Mouse (Mus musculus) neural tube, embryonic 11.5 days (tissue): ENCODE measurements around the gene Slc38a1. TPM values are rescaled to one million over a fixed set of nuclear protein-coding genes. Genes with fewer than 3 reads are reported as not detected.

Experiments used
- ATAC-seq: fragments of 200-750 bp; cut with Nextera tagmentation; 2 replicates; pipeline ENCODE4 v1.8.0; 2017; ENCODE audit warnings: moderate number of reproducible peaks, mild to moderate bottlenecking, moderate TSS enrichment, moderate library complexity; ENCODE audit not compliant: insufficient read depth, low FRiP score, low TSS enrichment
- DNase-seq: peaks from one replicate; pipeline ENCODE4 v3.0.0-alpha.2; 2015; ENCODE audit warnings: low spot score
- H3K27ac ChIP-seq: fragments of 300-500 bp; sonication (generic); 2 replicates; pipeline ENCODE4 v1.5.1; 2014; ENCODE audit warnings: low read depth, mild to moderate bottlenecking, low read length
- H3K27me3 ChIP-seq: fragments of 300-500 bp; sonication (generic); 2 replicates; pipeline ENCODE4 v1.6.1; 2014; ENCODE audit warnings: mild to moderate bottlenecking, low read length, mixed read lengths; ENCODE audit not compliant: control insufficient read depth, insufficient read depth
- H3K36me3 ChIP-seq: fragments of 300-500 bp; sonication (generic); 2 replicates; pipeline ENCODE4 v1.6.1; 2014; ENCODE audit warnings: mild to moderate bottlenecking, low read length, moderate library complexity, mixed read lengths; ENCODE audit not compliant: control insufficient read depth, insufficient read depth
- H3K4me1 ChIP-seq: fragments of 300-500 bp; sonication (generic); 2 replicates; pipeline ENCODE4 v1.6.1; 2014; ENCODE audit warnings: low read length, mixed read lengths; ENCODE audit not compliant: control insufficient read depth, insufficient read depth
- H3K4me2 ChIP-seq: fragments of 300-500 bp; sonication (generic); 2 replicates; pipeline ENCODE4 v1.6.1; 2014; ENCODE audit warnings: low read depth, mild to moderate bottlenecking, moderate library complexity
- H3K4me3 ChIP-seq: fragments of 300-500 bp; sonication (generic); 2 replicates; pipeline ENCODE4 v1.5.1; 2014; ENCODE audit warnings: low read depth, low read length
- H3K9ac ChIP-seq: fragments of 300-500 bp; sonication (generic); 2 replicates; pipeline ENCODE4 v1.6.1; 2014; ENCODE audit warnings: mild to moderate bottlenecking, low read length
- H3K9me3 ChIP-seq: fragments of 300-500 bp; sonication (generic); 2 replicates; pipeline ENCODE4 v1.6.1; 2016; ENCODE audit warnings: low read length; ENCODE audit not compliant: control insufficient read depth
- WGBS: fragments of 180-500 bp; shearing (Covaris S2); extraction: QIAGEN DNeasy Blood & Tissue Kit; methylation state at CpG from one replicate; pipeline ENCODE4 v1.1.7; 2014; 5-methylcytosine and 5-hydroxymethylcytosine counted together
- polyA plus RNA-seq: library from polyadenylated mRNA; unstranded; fragments of >200 nt; fragmentation: Nextera tagmentation; extraction: Ambion mirVana; gene quantifications from 2 replicates; pipeline ENCODE4 v1.2.1, GENCODE M21; 2014

The Slc38a1 gene
- polyA plus RNA-seq, 1 experiment from 2014 or later = 124 TPM

DNA sequence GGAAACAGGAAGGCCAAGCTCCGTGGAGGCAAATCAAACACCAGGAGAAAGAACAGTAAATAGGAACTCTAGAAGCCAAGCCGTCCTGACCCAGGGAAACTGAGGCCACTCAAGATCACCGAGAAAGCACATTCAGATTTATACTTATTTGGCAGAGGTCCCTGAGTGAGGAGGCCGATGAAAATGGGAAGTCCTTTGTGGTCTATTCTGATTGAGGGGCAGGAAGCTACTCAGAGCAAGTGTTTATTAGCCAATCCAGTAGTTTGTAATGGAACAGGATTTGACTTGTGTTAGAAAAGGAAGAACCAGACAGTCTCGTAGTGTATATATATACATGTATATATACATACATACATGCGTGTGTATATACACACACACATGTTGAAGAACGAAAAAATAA is 48.8 kb downstream of the Slc38a1 start:
- ATAC-seq (no peak), DNase-seq (no peak)
- Histone ChIP-seq H3K36me3 (peaks cover 11% of the 10 kb centered on the region), H3K9ac (no peak overlapping the region), H3K27me3 (no peaks in the 10 kb centered on the region), H3K9me3 (no peaks in the 10 kb centered on the region), H3K4me2 (no peak overlapping the region), H3K4me3 (no peak overlapping the region), H3K4me1 (no peaks in the 10 kb centered on the region), H3K27ac (no peak overlapping the region)
- 93% methylated on average over 7 of the region's 7 CpGs for WGBS

DNA sequence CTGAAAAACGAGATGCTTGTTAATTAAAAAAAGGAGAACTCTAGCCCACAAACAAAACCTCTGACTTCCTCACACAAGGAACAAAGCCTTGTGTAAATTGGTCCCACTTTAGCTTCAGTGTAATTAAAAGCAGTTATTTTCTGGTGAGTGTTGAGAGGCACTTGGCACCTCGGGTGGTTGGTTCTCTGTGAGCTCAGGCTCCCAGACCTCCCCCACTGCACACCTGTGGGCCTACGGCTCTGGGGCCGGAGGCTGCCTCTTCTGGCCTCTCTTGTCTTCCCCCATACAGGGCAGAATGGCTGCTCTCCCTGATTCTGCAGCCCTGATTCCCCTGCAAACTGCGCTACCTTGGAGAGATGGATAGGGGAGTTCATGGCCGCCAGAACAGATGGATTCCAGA is 49.3 kb downstream of the Slc38a1 start:
- WGBS = 69% methylated on average over 6 of the region's 6 CpGs
- Histone ChIP-seq H3K9ac (no peak overlapping the region), H3K4me1 (no peaks in the 10 kb centered on the region), H3K9me3 (no peaks in the 10 kb centered on the region), H3K27me3 (no peaks in the 10 kb centered on the region), H3K36me3 (peaks cover 14% of the 10 kb centered on the region), H3K27ac (no peak overlapping the region), H3K4me2 (no peak overlapping the region), H3K4me3 (no peak overlapping the region)
- no peak for ATAC-seq
- no peak for DNase-seq

DNA sequence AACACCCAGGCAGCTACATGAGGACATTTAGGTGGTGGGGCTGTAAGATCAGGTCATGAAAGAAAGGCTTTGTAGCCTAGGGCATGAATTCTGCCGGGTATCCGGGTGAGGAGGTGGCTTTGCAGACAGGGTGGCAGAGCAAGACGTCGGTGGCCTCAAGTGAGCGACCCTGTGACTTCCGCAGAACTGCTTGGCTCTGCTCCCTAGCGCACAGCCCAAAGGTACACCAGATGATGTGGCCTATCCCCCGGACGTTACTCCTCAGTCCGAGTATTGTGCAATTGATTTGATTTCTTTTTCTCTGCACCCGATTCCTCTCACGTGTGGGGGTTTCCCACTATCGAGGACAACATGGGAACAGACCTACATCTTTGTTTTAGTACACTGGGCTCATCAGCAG is 49.7 kb downstream of the Slc38a1 start:
- H3K4me1 ChIP-seq = no peaks in the 10 kb centered on the region
- H3K9ac ChIP-seq = no peak overlapping the region
- WGBS = 86% methylated on average over 13 of the region's 13 CpGs
- no peak for ATAC-seq
- no peak overlapping the region for H3K4me3 ChIP-seq
- no peaks in the 10 kb centered on the region for H3K27me3 ChIP-seq
- no peak overlapping the region for H3K4me2 ChIP-seq
- no peaks in the 10 kb centered on the region for H3K9me3 ChIP-seq
- H3K27ac ChIP-seq = no peak overlapping the region
- peaks cover 14% of the 10 kb centered on the region for H3K36me3 ChIP-seq
- no peak for DNase-seq

DNA sequence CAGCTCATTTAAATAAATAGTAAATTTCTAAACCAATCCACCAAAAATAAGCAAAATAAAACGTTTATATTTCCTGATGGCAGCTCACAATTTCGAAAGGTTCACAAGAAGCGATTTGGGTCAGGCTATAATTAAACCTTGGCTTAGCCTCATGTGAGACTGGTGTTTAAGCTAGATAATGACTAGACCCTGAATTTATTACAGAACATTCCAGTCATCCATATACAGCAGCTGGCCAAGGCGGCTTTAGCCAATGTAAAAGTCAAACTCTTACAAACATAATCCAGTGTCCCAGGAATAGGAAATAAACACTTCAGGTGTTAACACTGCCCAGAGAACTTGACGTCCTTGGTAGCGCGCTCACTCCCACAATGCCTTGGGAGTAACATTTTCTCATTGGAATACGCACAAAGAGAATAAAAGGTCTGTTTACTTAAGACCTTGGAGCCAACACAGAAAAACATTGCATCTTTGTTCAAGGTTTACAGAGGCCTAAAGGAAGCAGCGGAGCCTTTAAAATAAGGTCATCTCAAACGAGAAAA is 50.8 kb downstream of the Slc38a1 start:
- no peak overlapping the region for H3K27ac ChIP-seq
- no peaks in the 10 kb centered on the region for H3K4me1 ChIP-seq
- H3K9me3 ChIP-seq = no peaks in the 10 kb centered on the region
- H3K4me2 ChIP-seq = no peak overlapping the region
- no peak overlapping the region for H3K9ac ChIP-seq
- ATAC-seq (no peak), DNase-seq (no peak)
- no peaks in the 10 kb centered on the region for H3K27me3 ChIP-seq
- no peak overlapping the region for H3K4me3 ChIP-seq
- 86% methylated on average over 10 of the region's 10 CpGs for WGBS
- peaks cover 14% of the 10 kb centered on the region for H3K36me3 ChIP-seq

DNA sequence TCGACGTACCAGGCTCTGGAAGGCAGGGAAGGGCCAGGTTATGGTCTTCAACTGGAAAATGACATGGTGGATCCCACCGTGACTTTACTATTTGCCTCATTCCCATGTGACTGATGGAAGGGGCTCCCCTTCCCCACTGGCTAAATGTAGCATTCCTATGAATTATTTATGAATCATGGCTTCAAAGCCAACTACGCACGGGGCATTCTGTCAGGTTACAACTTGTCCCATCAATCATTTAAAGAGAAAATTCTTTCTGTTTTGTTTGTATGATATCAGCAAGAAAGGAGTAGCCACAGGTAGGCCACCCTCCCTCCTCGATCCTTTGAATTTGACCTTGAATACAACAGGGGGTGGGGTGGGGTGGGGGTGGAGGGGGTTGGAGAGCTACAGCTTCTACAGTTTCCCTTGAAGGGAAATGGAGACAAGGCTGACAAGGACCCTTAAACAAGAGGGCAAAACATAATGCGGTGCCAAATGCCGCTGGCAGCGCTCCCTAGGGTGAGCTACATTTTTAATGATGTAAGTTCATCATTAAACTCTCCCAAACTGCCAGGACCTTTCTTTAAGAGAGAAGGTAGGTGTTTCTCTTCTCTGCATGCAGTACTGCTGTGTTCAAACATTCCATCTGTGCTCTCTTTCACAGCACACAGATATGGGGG is 53.6 kb downstream of the Slc38a1 start:
- H3K27ac ChIP-seq = no peak overlapping the region
- no peak overlapping the region for H3K4me3 ChIP-seq
- no peaks in the 10 kb centered on the region for H3K27me3 ChIP-seq
- no peak overlapping the region for H3K9ac ChIP-seq
- no peak overlapping the region for H3K4me2 ChIP-seq
- DNase-seq (no peak), ATAC-seq (no peak)
- H3K4me1 ChIP-seq = no peaks in the 10 kb centered on the region
- H3K9me3 ChIP-seq = no peaks in the 10 kb centered on the region
- 80% methylated on average over 9 of the region's 9 CpGs for WGBS
- peaks cover 33% of the 10 kb centered on the region for H3K36me3 ChIP-seq

DNA sequence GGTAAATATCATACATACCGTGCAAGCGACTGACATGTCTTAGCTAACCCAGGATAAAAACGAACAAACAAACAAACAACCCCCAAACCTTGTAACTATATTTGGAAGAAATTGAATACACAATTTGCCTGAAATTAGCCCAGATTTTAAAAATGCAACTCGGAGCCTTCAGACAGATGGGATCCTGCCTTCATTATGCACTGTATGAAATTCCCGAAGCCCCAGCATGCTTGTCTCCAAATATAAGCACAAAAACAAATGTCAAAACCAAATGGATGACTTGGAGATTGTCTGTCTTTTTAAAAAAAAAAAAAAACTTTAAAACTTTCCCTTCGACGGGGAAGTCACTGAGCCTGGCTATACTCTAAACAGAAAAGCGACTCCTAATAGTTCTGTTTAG is 54.7 kb downstream of the Slc38a1 start:
- Histone ChIP-seq H3K9me3 (no peaks in the 10 kb centered on the region), H3K36me3 (peaks cover 41% of the 10 kb centered on the region), H3K4me3 (no peak overlapping the region), H3K27ac (no peak overlapping the region), H3K9ac (no peak overlapping the region), H3K27me3 (no peaks in the 10 kb centered on the region), H3K4me1 (no peaks in the 10 kb centered on the region), H3K4me2 (no peak overlapping the region)
- ATAC-seq (no peak), DNase-seq (no peak)
- 95% methylated on average over 8 of the region's 8 CpGs for WGBS

DNA sequence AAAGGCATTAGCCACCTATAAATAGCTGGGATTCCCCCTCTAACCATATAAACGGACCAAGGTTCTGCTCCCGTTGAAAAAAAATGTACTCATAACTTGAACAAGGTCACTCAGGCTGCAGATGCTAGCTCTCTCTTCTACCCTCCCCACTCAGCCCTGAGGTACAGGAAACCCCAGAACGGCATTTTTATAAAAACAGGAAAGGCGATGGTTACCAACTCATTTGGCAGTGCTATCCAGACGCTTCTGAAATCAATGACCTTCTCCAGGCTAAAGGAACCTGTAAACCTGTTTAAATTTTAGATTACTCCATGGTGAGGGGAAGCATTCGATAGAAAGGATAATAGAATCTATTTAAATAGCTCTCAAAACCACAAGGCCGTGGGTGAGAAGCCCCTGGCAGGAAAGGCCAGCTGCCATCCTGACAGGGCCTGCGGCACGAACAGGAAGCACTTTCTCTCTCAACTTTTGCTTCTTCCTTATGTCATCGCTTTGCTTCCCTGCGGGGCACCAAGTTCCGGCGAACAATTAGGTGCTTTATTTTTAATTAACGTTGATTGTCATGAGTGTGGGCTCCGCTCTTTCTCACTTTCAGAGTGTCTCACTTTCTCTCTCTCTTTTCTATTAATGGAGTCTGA is 59.2 kb downstream of the Slc38a1 start:
- Histone ChIP-seq H3K27ac (no peak overlapping the region), H3K9ac (no peak overlapping the region), H3K36me3 (peaks cover 40% of the 10 kb centered on the region), H3K4me1 (no peaks in the 10 kb centered on the region), H3K4me2 (no peak overlapping the region), H3K27me3 (no peaks in the 10 kb centered on the region), H3K9me3 (no peaks in the 10 kb centered on the region), H3K4me3 (no peak overlapping the region)
- no peak for ATAC-seq
- DNase-seq = no peak
- 94% methylated on average over 15 of the region's 15 CpGs for WGBS

DNA sequence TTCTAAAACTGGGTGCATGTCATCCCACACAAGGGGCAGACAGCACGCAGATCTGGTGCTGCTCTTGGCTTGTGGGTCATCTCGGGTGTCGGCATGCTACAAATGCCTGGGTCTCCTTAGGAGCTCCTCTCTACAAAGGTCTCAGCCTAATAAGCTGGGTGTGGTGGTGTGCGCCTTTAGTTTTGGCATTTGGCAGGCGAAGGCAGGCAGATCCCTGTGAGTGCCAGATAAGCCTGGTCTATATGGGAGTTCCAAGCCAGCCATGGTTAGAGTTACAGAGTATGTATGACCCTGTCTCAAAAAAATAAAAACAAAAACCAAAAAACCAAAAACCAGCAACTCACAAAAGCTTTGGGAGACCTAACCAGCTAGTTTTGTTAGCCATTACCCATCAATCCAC is 65.7 kb downstream of the Slc38a1 start:
- H3K36me3 ChIP-seq = peaks cover 13% of the 10 kb centered on the region
- ATAC-seq = no peak
- 95% methylated on average over 5 of the region's 5 CpGs for WGBS
- H3K4me3 ChIP-seq = no peak overlapping the region
- no peak overlapping the region for H3K9ac ChIP-seq
- no peaks in the 10 kb centered on the region for H3K27me3 ChIP-seq
- H3K4me2 ChIP-seq = no peak overlapping the region
- no peaks in the 10 kb centered on the region for H3K4me1 ChIP-seq
- no peak overlapping the region for H3K27ac ChIP-seq
- H3K9me3 ChIP-seq = no peaks in the 10 kb centered on the region
- DNase-seq = no peak

DNA sequence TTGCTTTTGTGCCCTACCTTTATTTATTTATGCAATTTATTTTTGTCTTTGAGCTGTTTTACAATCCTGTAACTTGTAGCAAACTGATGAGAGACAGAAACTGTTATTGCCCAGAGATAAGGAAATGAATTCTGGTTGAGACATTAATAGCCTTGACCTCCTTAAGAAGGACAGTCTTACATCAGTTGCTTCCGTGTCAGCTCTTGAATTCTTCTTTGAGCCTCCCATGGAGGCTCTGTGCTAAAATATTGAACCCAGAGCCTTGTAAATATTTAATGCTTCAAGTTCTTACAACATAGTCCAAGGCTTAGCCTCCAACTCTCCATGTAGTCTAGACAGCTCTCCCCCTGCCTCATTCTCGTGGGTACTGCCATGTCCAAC is 73.7 kb downstream of the Slc38a1 start:
- no peak overlapping the region for H3K4me3 ChIP-seq
- H3K4me1 ChIP-seq = no peaks in the 10 kb centered on the region
- no peaks in the 10 kb centered on the region; the same call in 1 of the 2 replicates for H3K36me3 ChIP-seq
- no peak overlapping the region for H3K4me2 ChIP-seq
- no peaks in the 10 kb centered on the region for H3K9me3 ChIP-seq
- 86% methylated on average over 2 of the region's 2 CpGs for WGBS
- no peak for DNase-seq
- no peaks in the 10 kb centered on the region for H3K27me3 ChIP-seq
- no peak for ATAC-seq
- H3K9ac ChIP-seq = no peak overlapping the region
- no peak overlapping the region for H3K27ac ChIP-seq
